Mouse (Mus musculus): ENCODE measurements around the gene Dusp8.

- no peak for TF ChIP-seq HCFC1 (IDR thresholded peaks at IDR 0.05; ENCODE audit: borderline replicate concordance, insufficient read depth, low read length)
- TF ChIP-seq ZC3H11A (IDR thresholded peaks at IDR 0.05; ENCODE audit: borderline replicate concordance, low read depth, low read length): no peak
These were observed 6.8 kb downstream of the Dusp8 start for GRCm38 (mm10) chr7:142088886-142089285.
